Mouse (Mus musculus): ENCODE data around the gene Gps2.

DNA sequence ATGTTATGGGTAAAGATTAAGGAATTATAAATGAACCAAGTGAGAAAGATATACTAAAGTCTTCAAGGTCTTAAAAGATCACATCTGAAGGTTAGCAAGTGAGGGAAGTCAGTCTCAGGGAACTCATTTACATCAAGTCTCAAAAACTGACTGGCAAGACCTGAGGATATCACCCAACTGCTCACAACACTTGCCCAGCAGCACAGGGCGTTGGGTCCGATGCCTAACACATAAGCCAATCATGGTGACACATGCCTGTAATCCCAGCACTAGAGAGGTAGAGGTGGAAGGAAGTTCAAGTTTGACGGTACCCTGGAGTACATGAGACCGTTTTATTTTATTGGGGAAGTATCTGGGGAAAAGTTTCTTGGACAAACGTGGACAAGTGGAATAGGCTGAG is 4.4 kb downstream of the Gps2 start:
- TF ChIP-seq POLR2A (IDR thresholded peaks at IDR 0.05; ENCODE audit: control insufficient read depth, low read depth, low read length) (no peak), CTCF (IDR thresholded peaks at IDR 0.05; ENCODE audit: control insufficient read depth, insufficient read depth, insufficient replicate concordance, low read depth, low read length) (no peak)
